Mouse (Mus musculus): ENCODE measurements around the gene Pcdh17.

DNA sequence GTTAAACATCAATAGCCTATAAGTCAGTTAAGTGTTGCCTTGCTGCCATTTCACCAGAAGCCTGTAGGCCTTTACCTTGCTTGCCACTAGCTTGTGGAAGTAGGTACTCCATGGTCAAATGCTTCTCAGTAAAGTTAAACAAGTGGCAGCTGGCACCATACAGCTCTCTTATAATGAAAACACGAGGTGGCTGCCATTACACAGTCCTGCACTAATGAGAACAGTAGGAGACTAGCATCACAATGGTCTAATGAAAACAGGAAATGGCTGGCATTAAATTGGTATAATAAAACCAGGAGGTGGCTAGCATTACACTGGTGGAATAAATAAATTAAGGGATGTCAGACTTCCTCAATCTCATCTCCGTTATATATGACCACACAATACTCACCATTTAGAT is 102.6 kb downstream of the Pcdh17 start:
- TF ChIP-seq POLR2A (IDR thresholded peaks at IDR 0.05; ENCODE audit: low read depth, low read length), result no peak
- TF ChIP-seq CTCF (IDR thresholded peaks at IDR 0.05; ENCODE audit: extremely low read depth, insufficient read length, insufficient replicate concordance, low read depth, low read length), result no peak
